Mouse (Mus musculus): ENCODE results near the gene Vamp2. TPM values are rescaled to one million over a fixed set of nuclear protein-coding genes. Genes with fewer than 3 reads are reported as not detected.

Vamp2 gene
- 323 and 837 TPM in 2 replicates for polyA plus RNA-seq (2021; fragmentation: Nextera tagmentation)
- long read RNA-seq, experiment 1, transcript Vamp2-201 (5 exons, 2,205 nt): major isoform, 1,616 of 1,795 reads
- long read RNA-seq, experiment 1, partial matches to known transcripts: 154 of 1,795 reads
- long read RNA-seq, experiment 1, other reads (novel, unspliced or antisense): 23 of 1,795 reads
- long read RNA-seq, experiment 2, transcript Vamp2-201 (5 exons, 2,205 nt): major isoform, 40 of 125 reads
- long read RNA-seq, experiment 2, partial matches to known transcripts: 82 of 125 reads
- long read RNA-seq, experiment 2, other reads (novel, unspliced or antisense): 2 of 125 reads

GRCm38 (mm10) chr11:69088103-69088855, at the start of gene Vamp2:
Gene Vamp2, plus strand, starts transcription at chr11:69088490.

GRCm38 (mm10) chr11:69045531-69046394, 42.5 kb upstream of the Vamp2 start, which contains the start of gene Aurkb:
Gene Aurkb, plus strand, starts transcription at chr11:69045647.

GRCm38 (mm10) chr11:69059357-69059974, 28.8 kb upstream of the Vamp2 start, which contains the start of gene Borcs6:
Gene Borcs6, plus strand, starts transcription at chr11:69059717.

GRCm38 (mm10) chr11:69070590-69071222, 17.6 kb upstream of the Vamp2 start, which contains the start of gene Tmem107:
Gene Tmem107, plus strand, starts transcription at chr11:69070806.

GRCm38 (mm10) chr11:69094697-69095429, 6.6 kb downstream of the Vamp2 start, which contains the start of gene Per1:
Gene Per1, plus strand, starts transcription at chr11:69095217.

GRCm38 (mm10) chr11:69120221-69121000, 32.1 kb downstream of the Vamp2 start, which contains the start of gene Hes7:
Gene Hes7, plus strand, starts transcription at chr11:69120404.

GRCm38 (mm10) chr11:69122336-69122951, 34.2 kb downstream of the Vamp2 start, which contains the start of gene 9130213A22Rik:
Gene 9130213A22Rik, minus strand, starts transcription at chr11:69122589.

GRCm38 (mm10) chr11:69125852-69125918, 37.4 kb downstream of the Vamp2 start, which contains the start of gene Aloxe3:
Gene Aloxe3, plus strand, starts transcription at chr11:69125896.

Other genes with a start within 250 kb of the Vamp2 start
- 89.7 and 92.9 TPM in 2 replicates for gene Ndel1, start 216.6 kb upstream of the Vamp2 start, polyA plus RNA-seq (2021; fragmentation: Nextera tagmentation)
- not detected in 2 replicates for gene Rnf222, start 199.9 kb upstream of the Vamp2 start, polyA plus RNA-seq (2021; fragmentation: Nextera tagmentation)
- 3,549 and 3,569 TPM in 2 replicates for gene Rpl26, start 186.9 kb upstream of the Vamp2 start, polyA plus RNA-seq (2021; fragmentation: Nextera tagmentation)
- gene Odf4, start 161.4 kb upstream of the Vamp2 start, polyA plus RNA-seq (2021; fragmentation: Nextera tagmentation): not detected in 2 replicates
- gene Arhgef15, start 131.0 kb upstream of the Vamp2 start, polyA plus RNA-seq (2021; fragmentation: Nextera tagmentation): 9.7 and 13.3 TPM in 2 replicates
- 2.4 and 3.7 TPM in 2 replicates for gene Slc25a35, start 120.4 kb upstream of the Vamp2 start, polyA plus RNA-seq (2021; fragmentation: Nextera tagmentation)
- gene Rangrf, start 113.3 kb upstream of the Vamp2 start, polyA plus RNA-seq (2021; fragmentation: Nextera tagmentation): 26.7 and 27.0 TPM in 2 replicates
- gene Pfas, start 80.0 kb upstream of the Vamp2 start, polyA plus RNA-seq (2021; fragmentation: Nextera tagmentation): 10.9 and 12.5 TPM in 2 replicates
- 14.9 and 16.4 TPM in 2 replicates for gene Ctc1, start 72.6 kb upstream of the Vamp2 start, polyA plus RNA-seq (2021; fragmentation: Nextera tagmentation)
- gene Aurkb, start 42.8 kb upstream of the Vamp2 start, polyA plus RNA-seq (2021; fragmentation: Nextera tagmentation): 0.38 and 0.56 TPM in 2 replicates
- gene Borcs6, start 28.8 kb upstream of the Vamp2 start, polyA plus RNA-seq (2021; fragmentation: Nextera tagmentation): 13.0 and 28.1 TPM in 2 replicates
- 35.2 and 37.9 TPM in 2 replicates for gene Tmem107, start 17.7 kb upstream of the Vamp2 start, polyA plus RNA-seq (2021; fragmentation: Nextera tagmentation)
- gene Per1, start 6.7 kb downstream of the Vamp2 start, polyA plus RNA-seq (2021; fragmentation: Nextera tagmentation): 25.9 and 39.5 TPM in 2 replicates
- gene Hes7, start 31.9 kb downstream of the Vamp2 start, polyA plus RNA-seq (2021; fragmentation: Nextera tagmentation): 0.43 and 1.3 TPM in 2 replicates
- 0.54 and 0.85 TPM in 2 replicates for gene 9130213A22Rik, start 34.1 kb downstream of the Vamp2 start, polyA plus RNA-seq (2021; fragmentation: Nextera tagmentation)
- gene Aloxe3, start 37.4 kb downstream of the Vamp2 start, polyA plus RNA-seq (2021; fragmentation: Nextera tagmentation): 4.5 and 4.8 TPM in 2 replicates
- 3.3 TPM in 2 replicates for gene Alox12b, start 68.5 kb downstream of the Vamp2 start, polyA plus RNA-seq (2021; fragmentation: Nextera tagmentation)
- gene Alox8, start 109.4 kb downstream of the Vamp2 start, polyA plus RNA-seq (2021; fragmentation: Nextera tagmentation): 2.8 and 4.3 TPM in 2 replicates
- gene Gucy2e, start 148.5 kb downstream of the Vamp2 start, polyA plus RNA-seq (2021; fragmentation: Nextera tagmentation): 0.40 and 0.66 TPM in 2 replicates
- 2.2 and 3.0 TPM in 2 replicates for gene Cntrob, start 235.3 kb downstream of the Vamp2 start, polyA plus RNA-seq (2021; fragmentation: Nextera tagmentation)
- gene Trappc1, start 235.5 kb downstream of the Vamp2 start, polyA plus RNA-seq (2021; fragmentation: Nextera tagmentation): 128 and 132 TPM in 2 replicates
- 24.4 and 28.5 TPM in 2 replicates for gene Kcnab3, start 237.8 kb downstream of the Vamp2 start, polyA plus RNA-seq (2021; fragmentation: Nextera tagmentation)

Measured in left cerebral cortex, adult 6 months (tissue).